Mouse (Mus musculus): ENCODE results near the gene Prr23a1.

- no peak for TF ChIP-seq POLR2A (IDR thresholded peaks at IDR 0.05; ENCODE audit: extremely low read depth, insufficient read depth, low read length)
- TF ChIP-seq CTCF (IDR thresholded peaks at IDR 0.05; ENCODE audit: extremely low read depth, insufficient read depth, low read length), result no peak
Measured at GRCm38 (mm10) chr9:98842117-98842516, at the start of gene Prr23a1.

All from cortical plate, adult 2 months (tissue).